ENCODE assay signal across 10 mouse cellular contexts in genomic region chr16:85160140-85160539, GRCm38 (mm10).
"Had no signal": no experiment of that assay in that cellular context is flagged by ENCODE, and none has a peak within 500 bp of the region (broad histone marks: within the 10 kb centered on the region; RNA-seq: fewer than 3 reads in every experiment).

No protein-coding gene starts in this region.

- H3K36me3 ChIP-seq: limb, embryonic 15.5 days; liver, embryonic 12.5 days; neural tube, embryonic 15.5 days had no signal

- H3K4me3 ChIP-seq: limb, embryonic 15.5 days; liver, embryonic 12.5 days; myocyte; neural tube, embryonic 15.5 days had no signal

- ATAC-seq: liver, embryonic 12.5 days had no signal

- H3K4me1 ChIP-seq: liver, embryonic 12.5 days had no signal

- DNase-seq: lung, embryonic 14.5 days; lung, postnatal 14 days; midbrain, embryonic 14.5 days; right cerebral cortex, adult 18-20 months; right cerebral cortex, postnatal 25 days; thymus, postnatal 36 days had no signal

- H3K9ac ChIP-seq: limb, embryonic 15.5 days; liver, embryonic 12.5 days; lung, embryonic 14.5 days; neural tube, embryonic 15.5 days had no signal

- H3K27ac ChIP-seq: limb, embryonic 15.5 days; liver, embryonic 12.5 days; neural tube, embryonic 15.5 days had no signal

- H3K4me2 ChIP-seq: limb, embryonic 15.5 days; liver, embryonic 12.5 days; lung, embryonic 14.5 days; neural tube, embryonic 15.5 days had no signal

- H3K27me3 ChIP-seq: limb, embryonic 15.5 days; liver, embryonic 12.5 days; neural tube, embryonic 15.5 days had no signal

- H3K9me3 ChIP-seq: limb, embryonic 15.5 days; liver, embryonic 12.5 days; neural tube, embryonic 15.5 days had no signal
